Mouse (Mus musculus) forebrain, embryonic 15.5 days (tissue): ENCODE data around the gene Hist1h3d. TPM values are rescaled to one million over a fixed set of nuclear protein-coding genes. Genes with fewer than 3 reads are reported as not detected.
"Not testable (repeated sequence)": the region's sequence is repeated elsewhere in the genome, so short reads cannot be mapped to it uniquely, and the experiment has no call there.

Experiments
- ATAC-seq: fragments of 200-750 bp; cut with Nextera tagmentation; replicated peaks from 2 replicates; pipeline ENCODE4 v1.8.0; 2017; ENCODE audit warnings: mild to moderate bottlenecking, moderate TSS enrichment, moderate library complexity
- H3K27ac ChIP-seq: fragments of 300-500 bp; sonication (generic); replicated peaks from 2 replicates; pipeline ENCODE4 v1.5.1; 2015; ENCODE audit warnings: mild to moderate bottlenecking, inconsistent platforms
- H3K27me3 ChIP-seq: fragments of 300-500 bp; sonication (generic); 2 replicates; pipeline ENCODE4 v1.6.1; 2015; ENCODE audit warnings: inconsistent platforms
- H3K36me3 ChIP-seq: fragments of 300-500 bp; sonication (generic); 2 replicates; pipeline ENCODE4 v1.6.1; 2015; ENCODE audit warnings: mild to moderate bottlenecking, inconsistent platforms
- H3K4me1 ChIP-seq: fragments of 300-500 bp; sonication (generic); 2 replicates; pipeline ENCODE4 v1.6.1; 2015; ENCODE audit warnings: inconsistent platforms
- H3K4me2 ChIP-seq: fragments of 300-500 bp; sonication (generic); replicated peaks from 2 replicates; pipeline ENCODE4 v1.6.1; 2015; ENCODE audit warnings: mild to moderate bottlenecking, inconsistent platforms
- H3K4me3 ChIP-seq: fragments of 300-500 bp; sonication (generic); 2 replicates; pipeline ENCODE4 v1.5.1; 2015; ENCODE audit warnings: mild to moderate bottlenecking, inconsistent platforms
- H3K9ac ChIP-seq: fragments of 300-500 bp; sonication (generic); replicated peaks from 2 replicates; pipeline ENCODE4 v1.6.1; 2015; ENCODE audit warnings: mild to moderate bottlenecking, inconsistent platforms
- H3K9me3 ChIP-seq: fragments of 300-500 bp; sonication (generic); 2 replicates; pipeline ENCODE4 v1.6.1; 2016; ENCODE audit warnings: inconsistent platforms
- WGBS: fragments of 180-500 bp; shearing (Covaris S2); methylation state at CpG from one replicate; pipeline ENCODE4 v1.1.7; 2015; ENCODE audit warnings: mixed read lengths; 5-methylcytosine and 5-hydroxymethylcytosine counted together
- polyA plus RNA-seq: library from polyadenylated mRNA; unstranded; fragments of >200 nt; fragmentation: Nextera tagmentation; extraction: Ambion mirVana; gene quantifications from 2 replicates; pipeline ENCODE4 v1.2.1, GENCODE M21; 2015

Hist1h3d gene
- polyA plus RNA-seq = 4.5 and 5.1 TPM in 2 replicates

DNA sequence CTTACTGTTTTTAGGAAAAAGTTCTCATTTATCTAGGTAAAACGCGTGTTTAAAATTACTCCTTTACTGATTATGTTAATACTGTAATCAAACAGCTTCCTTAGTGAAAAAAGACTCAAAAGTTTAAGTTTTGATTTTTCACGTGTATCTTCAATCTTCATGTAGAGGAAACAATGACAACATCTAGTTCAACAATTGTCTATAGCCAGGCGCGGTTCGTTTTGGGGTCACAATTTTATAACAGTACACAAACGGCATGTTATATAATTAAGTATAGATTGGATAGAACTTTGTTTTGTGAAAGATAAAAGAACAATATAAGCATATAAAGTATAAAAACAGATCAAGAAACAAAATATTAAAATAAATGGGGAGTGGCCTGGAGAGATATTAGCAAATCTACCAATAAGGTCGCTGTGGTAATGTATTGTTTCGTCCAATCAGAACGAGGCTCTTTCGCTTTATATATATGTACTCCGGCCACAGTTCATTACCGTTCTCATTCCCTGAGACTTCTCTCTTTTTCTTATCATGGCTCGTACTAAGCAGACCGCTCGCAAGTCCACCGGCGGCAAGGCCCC is at the start of gene Hist1h3d:
Gene Hist1h3d, plus strand, starts transcription at position 493 of the 581 bp plus-strand sequence.
- Histone ChIP-seq H3K4me1 (peaks cover 34% of the 10 kb centered on the region), H3K4me2 (peak within 1 kb of the TSS; percentile 72), H3K27ac (peak within 1 kb of the TSS; percentile 97), H3K4me3 (peak within 1 kb of the TSS; percentile 47), H3K36me3 (no peaks in the 10 kb centered on the region), H3K9me3 (no peaks in the 10 kb centered on the region), H3K27me3 (no peaks in the 10 kb centered on the region), H3K9ac (peak within 1 kb of the TSS; percentile 74)
- peak; percentile 61 for ATAC-seq
- WGBS = under 1% methylated on average over 18 of the region's 18 CpGs

DNA sequence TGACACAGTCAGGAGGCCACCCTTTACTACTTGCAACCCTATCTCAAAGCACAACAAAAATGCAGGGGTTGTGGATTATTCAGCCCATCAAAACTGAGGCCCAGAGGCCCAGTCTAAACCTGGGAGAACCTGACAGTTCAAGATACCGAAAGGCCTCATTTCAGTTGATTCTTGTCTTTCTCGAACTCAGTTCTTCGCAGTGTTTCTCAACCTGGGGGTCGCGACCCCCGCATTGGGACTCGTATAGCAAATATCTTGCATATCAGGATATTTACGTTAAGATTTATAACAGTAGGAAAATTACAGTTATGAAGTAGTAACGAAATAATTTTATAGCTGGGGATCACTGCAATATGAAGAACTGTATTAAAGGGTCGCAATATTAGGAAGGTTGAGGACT is 49.7 kb upstream of the Hist1h3d start:
- 2% methylated on average over 10 of the region's 10 CpGs for WGBS
- H3K9ac ChIP-seq = no peak overlapping the region; the same call in 1 of the 2 replicates
- H3K4me3 ChIP-seq = peak overlapping the region; percentile 49
- H3K9me3 ChIP-seq = no peaks in the 10 kb centered on the region
- no peak overlapping the region for H3K27ac ChIP-seq
- no peaks in the 10 kb centered on the region for H3K36me3 ChIP-seq
- peaks cover 30% of the 10 kb centered on the region for H3K4me1 ChIP-seq
- H3K27me3 ChIP-seq = no peaks in the 10 kb centered on the region
- peak overlapping the region; percentile 46 for H3K4me2 ChIP-seq
- ATAC-seq = no peak

DNA sequence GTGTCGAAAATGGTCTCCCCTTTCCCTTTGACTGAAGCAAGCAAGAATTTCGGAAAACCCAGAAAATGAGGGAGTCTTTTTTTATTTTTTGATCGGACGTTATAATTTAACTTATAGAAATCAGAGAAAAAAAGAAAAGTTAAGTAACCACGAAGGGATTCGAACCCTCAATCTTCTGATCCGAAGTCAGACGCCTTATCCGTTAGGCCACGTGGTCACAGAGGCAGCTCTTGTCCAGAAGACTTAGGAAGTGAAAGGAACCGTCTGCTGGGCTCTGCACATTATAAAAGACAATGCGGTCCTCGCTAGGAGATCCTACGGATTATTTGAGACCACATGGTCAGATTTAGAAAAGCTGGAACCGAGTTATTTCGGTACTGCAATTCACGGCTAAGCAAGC is 49.3 kb upstream of the Hist1h3d start:
- Histone ChIP-seq H3K9ac (peak overlapping the region; percentile 58), H3K27ac (peak overlapping the region; percentile 89), H3K4me1 (peaks cover 30% of the 10 kb centered on the region), H3K4me3 (peak overlapping the region; percentile 49), H3K4me2 (peak overlapping the region; percentile 46), H3K9me3 (no peaks in the 10 kb centered on the region), H3K27me3 (no peaks in the 10 kb centered on the region), H3K36me3 (no peaks in the 10 kb centered on the region)
- ATAC-seq = 0 out of 2 replicates have a peak, but pooled peaks have one; percentile 33
- WGBS = under 1% methylated on average over 17 of the region's 17 CpGs

DNA sequence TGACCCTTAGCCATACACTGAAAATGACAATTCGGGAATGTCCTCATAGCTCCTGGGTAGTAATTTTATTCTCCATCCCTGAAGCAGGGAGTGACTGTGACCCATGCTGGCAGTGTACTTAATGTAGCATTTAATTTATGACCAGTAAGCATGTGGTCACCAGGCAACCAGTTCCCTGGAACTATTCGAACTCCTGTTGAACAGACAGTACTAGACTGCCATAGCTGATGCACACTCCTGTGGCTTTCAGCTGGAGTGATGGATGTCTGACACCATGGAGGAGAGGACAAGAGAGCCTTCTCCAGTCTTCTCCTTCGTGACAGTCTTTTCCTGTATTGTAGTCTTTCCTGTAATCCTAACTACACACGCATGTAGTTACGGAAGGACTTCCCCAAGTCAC is 46.6 kb upstream of the Hist1h3d start:
- no peak overlapping the region; the same call in 1 of the 2 replicates for H3K4me3 ChIP-seq
- H3K9me3 ChIP-seq = no peaks in the 10 kb centered on the region
- H3K27me3 ChIP-seq = no peaks in the 10 kb centered on the region
- peaks cover 46% of the 10 kb centered on the region for H3K4me1 ChIP-seq
- no peak for ATAC-seq
- no peak overlapping the region for H3K27ac ChIP-seq
- 84% methylated on average over 5 of the region's 5 CpGs for WGBS
- H3K4me2 ChIP-seq = 0 out of 2 replicates have a peak overlapping the region, but pooled peaks have one; percentile 2
- H3K9ac ChIP-seq = no peak overlapping the region
- H3K36me3 ChIP-seq = no peaks in the 10 kb centered on the region

DNA sequence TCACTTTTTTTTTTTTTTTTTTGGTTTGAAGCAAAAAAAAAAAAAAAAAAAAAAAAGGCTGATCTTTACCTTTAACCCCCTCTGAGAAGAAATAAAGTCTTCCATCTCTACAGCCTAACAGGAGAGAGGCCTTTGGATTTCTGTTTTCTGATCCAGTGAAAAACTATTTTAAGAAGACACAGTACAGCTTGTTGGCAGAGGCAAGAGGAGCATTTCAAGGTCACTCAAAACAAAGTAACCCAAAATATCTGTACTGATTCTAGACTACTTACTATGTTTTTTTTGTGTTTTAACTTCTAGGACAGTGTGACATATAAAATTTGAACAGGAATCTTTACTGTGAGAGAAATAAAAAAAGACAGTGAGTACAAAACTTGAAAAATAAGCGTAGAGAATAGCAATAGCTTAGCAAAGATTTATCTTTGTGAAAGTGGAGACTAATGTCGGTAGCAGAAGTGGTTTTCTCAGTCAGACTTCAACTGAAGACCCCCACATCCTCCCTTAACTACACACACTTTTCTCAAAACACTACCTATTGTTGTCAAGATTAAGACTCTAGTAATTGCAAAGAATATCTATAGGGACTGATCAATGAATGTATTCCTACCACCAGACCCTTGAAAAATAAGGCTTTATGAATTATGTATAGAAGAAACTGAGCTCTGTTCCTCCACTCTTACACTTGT is 45.9 kb upstream of the Hist1h3d start:
- Histone ChIP-seq H3K4me2 (peak overlapping the region; percentile 82), H3K27me3 (no peaks in the 10 kb centered on the region), H3K9ac (peak overlapping the region; percentile 78), H3K27ac (peak overlapping the region; percentile 99), H3K9me3 (no peaks in the 10 kb centered on the region), H3K4me1 (peaks cover 52% of the 10 kb centered on the region), H3K36me3 (no peaks in the 10 kb centered on the region), H3K4me3 (peak overlapping the region; percentile 58)
- WGBS = 23% methylated on average over 2 of the region's 2 CpGs
- no peak for ATAC-seq

DNA sequence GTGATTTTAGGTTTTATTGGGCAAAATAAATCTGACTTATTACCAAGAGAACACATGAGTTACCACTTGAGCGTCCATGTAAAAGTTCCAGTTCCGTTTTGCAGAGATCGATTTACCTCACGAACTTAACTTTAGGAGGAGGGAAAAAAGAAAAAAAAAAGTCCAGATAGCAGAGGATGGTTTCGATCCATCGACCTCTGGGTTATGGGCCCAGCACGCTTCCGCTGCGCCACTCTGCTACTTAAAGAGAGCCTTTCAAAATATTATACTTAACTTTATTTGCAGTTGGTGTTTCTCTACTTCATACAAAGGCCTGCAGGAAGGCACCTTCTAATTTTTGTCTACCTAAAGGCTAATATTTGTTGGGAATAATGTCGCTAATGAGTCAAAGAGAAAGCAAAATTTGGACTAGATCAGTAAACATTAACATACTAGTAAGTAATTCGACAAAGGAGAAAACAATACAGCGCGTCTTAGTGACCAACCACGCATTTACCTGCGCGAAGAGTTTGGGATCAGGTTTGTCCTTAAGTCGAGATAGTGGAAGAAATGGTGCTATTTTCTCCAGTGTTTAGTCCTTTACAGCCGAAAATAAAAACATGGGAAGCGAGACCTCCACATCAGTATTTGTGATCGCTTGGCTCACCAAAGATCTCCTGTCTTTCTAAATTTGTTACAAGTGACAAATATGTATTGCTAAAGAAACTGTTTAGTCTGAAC is 45.2 kb upstream of the Hist1h3d start:
- H3K27me3 ChIP-seq = no peaks in the 10 kb centered on the region
- H3K4me1 ChIP-seq = peaks cover 52% of the 10 kb centered on the region
- under 1% methylated on average over 20 of the region's 20 CpGs for WGBS
- H3K36me3 ChIP-seq = no peaks in the 10 kb centered on the region
- H3K27ac ChIP-seq = peak overlapping the region; percentile 99
- H3K9ac ChIP-seq = peak overlapping the region; percentile 78
- ATAC-seq = no peak
- H3K4me2 ChIP-seq = peak overlapping the region; percentile 82
- peak overlapping the region; percentile 58 for H3K4me3 ChIP-seq
- H3K9me3 ChIP-seq = no peaks in the 10 kb centered on the region

DNA sequence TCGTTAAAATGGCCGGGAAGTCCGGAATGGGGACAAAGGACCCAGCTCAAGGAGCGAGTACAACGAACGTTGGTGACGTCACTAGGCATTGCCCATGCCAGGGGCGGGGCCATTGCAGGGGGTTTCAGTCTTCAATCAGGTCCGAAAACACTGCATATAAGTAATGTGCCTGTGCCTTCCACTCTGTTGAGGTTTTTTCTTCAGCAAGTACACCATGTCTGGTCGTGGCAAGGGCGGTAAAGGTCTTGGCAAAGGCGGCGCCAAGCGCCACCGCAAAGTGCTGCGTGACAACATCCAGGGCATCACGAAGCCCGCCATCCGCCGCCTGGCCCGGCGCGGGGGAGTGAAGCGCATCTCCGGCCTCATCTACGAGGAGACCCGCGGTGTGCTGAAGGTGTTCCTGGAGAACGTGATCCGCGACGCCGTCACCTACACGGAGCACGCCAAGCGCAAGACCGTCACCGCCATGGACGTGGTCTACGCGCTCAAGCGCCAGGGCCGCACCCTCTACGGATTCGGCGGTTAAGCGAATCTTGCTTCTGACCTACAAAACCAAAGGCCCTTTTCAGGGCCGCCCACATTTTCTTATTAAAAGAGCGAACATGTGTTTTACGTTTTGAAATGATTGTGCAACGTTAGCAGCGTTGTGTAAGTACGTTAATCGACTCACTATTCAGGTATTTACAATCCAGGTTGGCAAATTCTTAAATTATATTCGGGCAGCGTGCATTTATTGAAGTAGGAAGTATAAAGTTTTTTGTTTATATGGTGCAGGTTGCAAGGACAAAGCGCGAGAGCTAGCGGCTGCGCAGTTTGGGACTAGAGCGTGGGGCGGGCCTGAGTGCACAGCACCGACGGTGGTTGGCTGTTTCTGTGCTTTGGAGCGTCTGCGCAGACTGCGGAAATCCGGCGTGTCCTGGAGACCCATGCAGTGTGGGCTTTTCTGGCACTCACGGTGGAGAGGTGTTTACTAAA is 44.4 kb upstream of the Hist1h3d start, which contains the start of gene Hist1h4h:
Gene Hist1h4h, plus strand, starts transcription at position 150 of the 975 bp plus-strand sequence.
- Histone ChIP-seq H3K4me3 (peak within 1 kb of the TSS; percentile 58), H3K4me2 (peak within 1 kb of the TSS; percentile 82), H3K36me3 (no peaks in the 10 kb centered on the region), H3K9ac (peak within 1 kb of the TSS; percentile 78), H3K4me1 (peaks cover 53% of the 10 kb centered on the region), H3K27me3 (no peaks in the 10 kb centered on the region), H3K27ac (peak within 1 kb of the TSS; percentile 99), H3K9me3 (no peaks in the 10 kb centered on the region)
- under 1% methylated on average over 61 of the region's 70 CpGs for WGBS
- ATAC-seq = peak; percentile 88

DNA sequence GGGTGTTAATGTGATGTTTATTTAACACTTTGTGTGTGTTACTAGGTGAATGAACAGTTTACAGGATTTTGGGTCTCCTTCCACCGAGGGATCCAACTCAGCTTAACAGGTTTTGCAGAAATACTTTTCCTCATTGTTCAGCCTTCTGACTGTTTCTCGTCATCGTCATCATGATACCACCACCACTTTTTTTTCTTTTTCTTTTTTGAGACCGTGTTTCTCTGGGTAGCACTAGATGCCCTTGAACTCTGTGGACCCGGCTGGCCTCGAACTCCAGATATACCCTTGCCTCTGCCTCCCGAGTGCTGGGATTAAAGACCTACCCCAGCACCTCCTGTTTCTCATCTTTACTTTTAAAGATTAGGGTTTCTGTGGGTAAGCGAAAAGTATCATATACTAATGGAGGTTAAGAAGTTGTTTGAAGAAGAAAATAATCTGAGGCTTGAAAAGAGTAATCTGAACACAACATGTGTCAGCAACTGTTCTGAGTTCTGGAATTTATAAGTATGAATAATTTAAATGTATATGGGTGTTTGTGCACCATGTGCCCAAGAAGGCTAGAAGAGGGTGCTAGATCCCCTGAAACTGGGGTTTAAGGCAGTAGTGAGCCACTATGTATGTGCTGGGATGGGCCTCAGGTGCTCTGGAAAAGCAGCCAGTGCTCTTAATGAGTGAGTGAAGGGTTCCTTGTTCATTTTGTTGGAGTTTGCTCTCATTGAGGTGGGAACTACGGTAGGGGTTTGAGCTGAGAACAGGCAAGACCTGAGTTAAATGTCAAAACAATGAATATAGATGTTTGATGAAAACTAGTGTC is 43.1 kb upstream of the Hist1h3d start:
- Histone ChIP-seq H3K4me1 (peaks cover 59% of the 10 kb centered on the region), H3K27me3 (no peaks in the 10 kb centered on the region), H3K36me3 (no peaks in the 10 kb centered on the region), H3K9ac (peak overlapping the region; percentile 78), H3K27ac (peak overlapping the region; percentile 99), H3K9me3 (no peaks in the 10 kb centered on the region), H3K4me2 (peak overlapping the region; percentile 82), H3K4me3 (peak overlapping the region; percentile 58)
- WGBS = 14% methylated on average over 9 of the region's 9 CpGs
- ATAC-seq = no peak

DNA sequence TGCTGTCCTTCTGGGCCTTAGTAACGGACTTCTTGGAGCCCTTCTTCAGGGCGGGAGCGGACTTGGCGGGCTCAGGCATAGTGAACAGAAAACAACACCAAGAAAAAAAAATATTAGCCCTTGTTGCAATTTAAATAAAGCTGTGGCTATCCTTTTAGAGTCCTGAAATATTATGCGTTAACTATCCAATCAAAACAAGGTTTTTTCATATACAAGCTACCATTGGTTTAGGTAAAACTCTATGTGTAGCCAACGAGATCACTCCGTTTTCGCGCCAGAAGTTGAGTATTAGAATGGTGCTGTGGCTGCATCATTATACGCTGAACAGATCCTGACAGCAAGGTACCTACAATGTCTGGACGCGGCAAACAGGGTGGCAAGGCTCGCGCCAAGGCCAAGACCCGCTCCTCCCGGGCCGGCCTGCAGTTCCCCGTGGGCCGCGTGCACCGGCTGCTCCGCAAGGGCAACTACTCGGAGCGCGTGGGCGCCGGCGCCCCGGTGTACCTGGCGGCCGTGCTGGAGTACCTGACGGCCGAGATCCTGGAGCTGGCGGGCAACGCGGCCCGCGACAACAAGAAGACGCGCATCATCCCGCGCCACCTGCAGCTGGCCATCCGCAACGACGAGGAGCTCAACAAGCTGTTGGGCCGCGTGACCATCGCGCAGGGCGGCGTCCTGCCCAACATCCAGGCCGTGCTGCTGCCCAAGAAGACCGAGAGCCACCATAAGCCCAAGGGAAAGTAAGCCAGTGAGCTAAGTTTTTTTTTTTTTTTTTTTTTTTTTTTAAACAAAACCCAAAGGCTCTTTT is 41.8 kb upstream of the Hist1h3d start, which contains the start of gene Hist1h2af:
Gene Hist1h2af, plus strand, starts transcription at position 347 of the 808 bp plus-strand sequence.
- peak within 1 kb of the TSS; percentile 99 for H3K27ac ChIP-seq
- H3K9me3 ChIP-seq, H3K36me3 ChIP-seq, H3K27me3 ChIP-seq: not testable (repeated sequence)
- peak; percentile 42 for ATAC-seq
- WGBS = under 1% methylated on average over 30 of the region's 53 CpGs
- peak within 1 kb of the TSS; percentile 82 for H3K4me2 ChIP-seq
- peak within 1 kb of the TSS; percentile 46 for H3K9ac ChIP-seq
- H3K4me1 ChIP-seq = peaks cover 59% of the 10 kb centered on the region
- peak within 1 kb of the TSS; percentile 58 for H3K4me3 ChIP-seq
